Comparison of ENCODE assay signal across 22 mouse cellular contexts in the genomic region with DNA sequence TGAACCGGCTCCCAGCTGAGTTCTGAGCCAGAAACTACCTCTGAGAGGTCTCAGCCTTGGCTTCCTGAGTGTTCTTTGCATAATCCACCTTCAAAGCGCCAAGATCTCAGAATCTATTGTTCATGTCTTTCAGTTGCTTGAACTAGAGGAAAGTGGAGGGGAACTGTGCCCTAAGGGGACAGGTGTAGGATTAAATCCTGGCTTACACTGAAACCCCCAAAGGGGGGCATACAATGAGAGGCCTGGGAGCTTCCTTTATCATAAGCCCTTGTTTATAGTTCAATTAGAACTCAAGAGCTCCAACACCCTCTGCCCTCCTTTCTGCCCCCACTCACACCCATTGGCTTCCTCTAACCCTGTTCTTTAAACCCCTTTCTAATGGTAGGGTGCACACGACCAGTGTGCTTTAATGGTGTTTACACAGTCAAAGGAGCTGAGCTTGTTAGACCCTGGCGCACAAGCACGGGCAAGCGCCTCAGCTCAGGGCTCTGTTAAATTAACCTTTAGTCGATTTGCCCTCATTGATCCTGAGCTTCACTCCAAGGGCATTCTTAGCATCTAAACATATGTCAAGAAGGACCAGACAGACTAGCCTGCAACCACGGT.
DNase-seq lines count a peak whose midpoint lies in the region; ATAC-seq and TF ChIP-seq lines count a peak whose summit lies in the region.
"Had no signal": no experiment of that assay in that cellular context is flagged by ENCODE, and none has a peak within 500 bp of the region (broad histone marks: within the 10 kb centered on the region; RNA-seq: fewer than 3 reads in every experiment).

No protein-coding gene starts in this region.

- ATAC-seq in forebrain, embryonic 11.5 days (replicated peaks; ENCODE audit: low FRiP score), result no peak; the same call in 1 of the 2 replicates
- ATAC-seq in embryonic facial prominence, embryonic 12.5 days (ENCODE audit: insufficient number of reproducible peaks, insufficient read depth, low FRiP score, low TSS enrichment), result peak; percentile 64; the same call in 1 of the 2 replicates
- no peak for ATAC-seq in midbrain, embryonic 14.5 days (ENCODE audit: low FRiP score, low TSS enrichment)
- ATAC-seq: CD4-positive, CD25-positive, alpha-beta regulatory T cell, adult 4 months; forebrain, embryonic 15.5 days; hindbrain, embryonic 16.5 days had no signal

- peaks cover 52% of the 10 kb centered on the region for H3K4me1 ChIP-seq in forebrain, embryonic 10.5 days
- H3K4me1 ChIP-seq in forebrain, embryonic 11.5 days (replicated peaks; ENCODE audit: control insufficient read depth, insufficient read depth, low read length), result peaks cover 9% of the 10 kb centered on the region; the same call in 1 of the 2 replicates
- H3K4me1 ChIP-seq in embryonic facial prominence, embryonic 12.5 days, result peaks cover 13% of the 10 kb centered on the region
- peaks cover 5% of the 10 kb centered on the region for H3K4me1 ChIP-seq in midbrain, embryonic 14.5 days (ENCODE audit: control insufficient read depth, insufficient read depth, low read length)
- H3K4me1 ChIP-seq: heart, embryonic 10.5 days had no signal

- no peaks in the 10 kb centered on the region for H3K9me3 ChIP-seq in forebrain, embryonic 10.5 days
- no peaks in the 10 kb centered on the region for H3K9me3 ChIP-seq in forebrain, embryonic 11.5 days (ENCODE audit: control insufficient read depth, low read length)
- no peaks in the 10 kb centered on the region for H3K9me3 ChIP-seq in embryonic facial prominence, embryonic 12.5 days
- H3K9me3 ChIP-seq in midbrain, embryonic 14.5 days (ENCODE audit: control insufficient read depth, low read length), result no peaks in the 10 kb centered on the region
- H3K9me3 ChIP-seq: forebrain, embryonic 15.5 days; G1E; heart, embryonic 10.5 days; hindbrain, embryonic 12.5 days had no signal

- peaks cover 18% of the 10 kb centered on the region for H3K27me3 ChIP-seq in forebrain, embryonic 10.5 days (ENCODE audit: poor library complexity, severe bottlenecking)
- no peaks in the 10 kb centered on the region for H3K27me3 ChIP-seq in forebrain, embryonic 11.5 days (ENCODE audit: control insufficient read depth, insufficient read depth, low read length)
- no peaks in the 10 kb centered on the region for H3K27me3 ChIP-seq in embryonic facial prominence, embryonic 12.5 days
- no peaks in the 10 kb centered on the region for H3K27me3 ChIP-seq in midbrain, embryonic 14.5 days (ENCODE audit: control insufficient read depth, insufficient read depth, low read length)
- H3K27me3 ChIP-seq: forebrain, embryonic 15.5 days; hindbrain, embryonic 12.5 days had no signal

- TF ChIP-seq CTCF in layer of hippocampus, adult 2 months (conservative IDR thresholded peaks at IDR 0.05), result no peak

- H3K36me3 ChIP-seq in forebrain, embryonic 10.5 days (replicated peaks), result no peaks in the 10 kb centered on the region
- no peaks in the 10 kb centered on the region for H3K36me3 ChIP-seq in forebrain, embryonic 11.5 days (ENCODE audit: control insufficient read depth, insufficient read depth, low read length)
- no peaks in the 10 kb centered on the region for H3K36me3 ChIP-seq in embryonic facial prominence, embryonic 12.5 days
- H3K36me3 ChIP-seq in midbrain, embryonic 14.5 days (ENCODE audit: control insufficient read depth, insufficient read depth, low read length), result no peaks in the 10 kb centered on the region
- H3K36me3 ChIP-seq: forebrain, embryonic 15.5 days; G1E; heart, embryonic 10.5 days; hindbrain, embryonic 12.5 days had no signal

- 10% methylated on average over 8 of the region's 8 CpGs for WGBS in forebrain, embryonic 10.5 days
- WGBS in forebrain, embryonic 11.5 days, result 10% methylated on average over 8 of the region's 8 CpGs
- 22% methylated on average over 8 of the region's 8 CpGs for WGBS in embryonic facial prominence, embryonic 12.5 days
- WGBS in midbrain, embryonic 14.5 days, result 23% methylated on average over 8 of the region's 8 CpGs

- no peak overlapping the region for H3K4me3 ChIP-seq in forebrain, embryonic 10.5 days
- H3K4me3 ChIP-seq in forebrain, embryonic 11.5 days (ENCODE audit: low read depth, low read length), result no peak overlapping the region
- no peak overlapping the region for H3K4me3 ChIP-seq in embryonic facial prominence, embryonic 12.5 days
- H3K4me3 ChIP-seq in midbrain, embryonic 14.5 days (replicated peaks; ENCODE audit: low read depth, low read length), result no peak overlapping the region
- H3K4me3 ChIP-seq in layer of hippocampus, adult 2 months, result no peak overlapping the region
- H3K4me3 ChIP-seq: forebrain, embryonic 15.5 days; heart, embryonic 10.5 days; hindbrain, embryonic 12.5 days had no signal

- DNase-seq in forebrain, embryonic 10.5 days (ENCODE audit: extremely low spot score, low spot score), result no peak
- no peak for DNase-seq in forebrain, embryonic 11.5 days (ENCODE audit: low spot score)
- peak; percentile 41 for DNase-seq in R1 (ENCODE audit: low read depth, low spot score)
- peak; percentile 31 for DNase-seq in midbrain, embryonic 14.5 days
- no peak for DNase-seq in frontal cortex, postnatal 36 days (ENCODE audit: low spot score in 2 of 2)
- DNase-seq in layer of hippocampus, adult 2 months (ENCODE audit: low spot score in 2 of 2), result no peak
- DNase-seq: adrenal gland, postnatal 10 days; B cell, adult 2 months; cerebellum, adult 11-12 months; cerebellum, adult 9-10 months; cerebellum, postnatal 25 days; gastrocnemius, postnatal 10 days; heart, adult 18-20 months; heart, postnatal 10 days; heart, postnatal 4 days had no signal

- H3K9ac ChIP-seq in forebrain, embryonic 11.5 days (ENCODE audit: low read length), result no peak overlapping the region
- H3K9ac ChIP-seq in embryonic facial prominence, embryonic 12.5 days, result no peak overlapping the region
- no peak overlapping the region for H3K9ac ChIP-seq in midbrain, embryonic 14.5 days (replicated peaks; ENCODE audit: low read length)
- H3K9ac ChIP-seq: forebrain, embryonic 15.5 days; hindbrain, embryonic 12.5 days had no signal

- 0 out of 2 replicates have a peak overlapping the region, but pooled peaks have one; percentile 44 for H3K27ac ChIP-seq in forebrain, embryonic 10.5 days
- no peak overlapping the region for H3K27ac ChIP-seq in forebrain, embryonic 11.5 days (ENCODE audit: low read depth, low read length)
- no peak overlapping the region for H3K27ac ChIP-seq in embryonic facial prominence, embryonic 12.5 days
- no peak overlapping the region for H3K27ac ChIP-seq in midbrain, embryonic 14.5 days (replicated peaks; ENCODE audit: low read depth, low read length)
- H3K27ac ChIP-seq in layer of hippocampus, adult 2 months, result no peak overlapping the region
- H3K27ac ChIP-seq: forebrain, embryonic 15.5 days; heart, embryonic 10.5 days; hindbrain, embryonic 12.5 days had no signal

- no peak overlapping the region for H3K4me2 ChIP-seq in forebrain, embryonic 11.5 days (ENCODE audit: low read depth, low read length, severe bottlenecking)
- H3K4me2 ChIP-seq in embryonic facial prominence, embryonic 12.5 days (replicated peaks), result no peak overlapping the region
- H3K4me2 ChIP-seq in midbrain, embryonic 14.5 days (ENCODE audit: low read length), result no peak overlapping the region
- H3K4me2 ChIP-seq: forebrain, embryonic 15.5 days; hindbrain, embryonic 12.5 days had no signal

Comparison
In these comparisons a context has a peak if more than half of its experiments do, and no peak if none do; other contexts are left out.
1. DNase-seq: peak in R1 (single experiment) and midbrain, embryonic 14.5 days (single experiment); none in forebrain, embryonic 10.5 days (single experiment), forebrain, embryonic 11.5 days (single experiment), frontal cortex, postnatal 36 days (0 of 2) and layer of hippocampus, adult 2 months (0 of 2).